Comparison of ENCODE assay signal across 9 mouse cellular contexts in the genomic region with DNA sequence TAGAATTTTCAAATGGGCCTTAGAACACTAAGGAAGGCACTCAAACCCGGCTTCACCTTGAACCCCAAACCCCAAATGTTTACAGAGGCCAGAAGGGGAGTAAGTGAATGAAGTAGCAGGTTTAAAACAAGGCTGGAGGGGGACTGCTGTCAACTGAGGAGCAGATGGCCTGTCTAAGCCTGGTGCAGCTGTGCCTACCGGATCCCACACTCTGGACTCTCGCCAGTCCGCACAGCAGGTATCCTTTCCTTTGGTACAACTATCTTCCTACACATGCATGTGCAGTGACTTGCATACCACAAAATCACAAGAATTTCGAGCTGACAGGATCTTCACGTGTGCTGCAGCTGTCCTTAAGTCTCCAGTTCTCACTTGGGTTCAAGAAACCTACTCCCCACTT. TPM values are rescaled to one million over a fixed set of nuclear protein-coding genes. Genes with fewer than 3 reads are reported as not detected.
A peak's percentile ranks its signal among the peaks of the same experiment; 100 is the strongest.
DNase-seq lines count a peak whose midpoint lies in the region; ATAC-seq and TF ChIP-seq lines count a peak whose summit lies in the region.
"Had no signal": no experiment of that assay in that cellular context is flagged by ENCODE, and none has a peak within 500 bp of the region (broad histone marks: within the 10 kb centered on the region; RNA-seq: fewer than 3 reads in every experiment).

No protein-coding gene starts in this region.

- H3K27me3 ChIP-seq in heart, embryonic 10.5 days (ENCODE audit: insufficient read depth, poor library complexity, severe bottlenecking) = peaks cover 8% of the 10 kb centered on the region
- H3K27me3 ChIP-seq in MEL (ENCODE audit: control insufficient read depth in 1 of 2, insufficient read depth in 2 of 2, low read length in 2 of 2) = no peaks in the 10 kb centered on the region
- H3K27me3 ChIP-seq in hindbrain, embryonic 14.5 days (ENCODE audit: control insufficient read depth, insufficient read depth, low read length) = 0 out of 2 replicates have a peak, but pooled peaks cover 3% of the 10 kb centered on the region
- peaks cover 7% of the 10 kb centered on the region for H3K27me3 ChIP-seq in midbrain, embryonic 11.5 days (ENCODE audit: control insufficient read depth, insufficient read depth, low read length)

- TF ChIP-seq POLR2A in MEL (IDR thresholded peaks at IDR 0.05; ENCODE audit: control insufficient read depth in 1 of 2, insufficient read depth in 1 of 2, low read depth in 1 of 2, low read length in 2 of 2, poor library complexity in 1 of 2) = no peak

- H3K4me2 ChIP-seq in hindbrain, embryonic 14.5 days (replicated peaks) = peak overlapping the region; percentile 73
- peak overlapping the region; percentile 77 for H3K4me2 ChIP-seq in midbrain, embryonic 11.5 days

- no peaks in the 10 kb centered on the region for H3K9me3 ChIP-seq in heart, embryonic 10.5 days
- H3K9me3 ChIP-seq in MEL (replicated peaks; ENCODE audit: insufficient read depth, low read length) = no peaks in the 10 kb centered on the region
- no peaks in the 10 kb centered on the region for H3K9me3 ChIP-seq in hindbrain, embryonic 14.5 days (ENCODE audit: control insufficient read depth, low read length)
- no peaks in the 10 kb centered on the region for H3K9me3 ChIP-seq in midbrain, embryonic 11.5 days (ENCODE audit: control insufficient read depth, low read length)

- no peak for ATAC-seq in hindbrain, embryonic 14.5 days (ENCODE audit: low FRiP score)
- ATAC-seq in midbrain, embryonic 11.5 days (ENCODE audit: low FRiP score) = no peak
- no peak for ATAC-seq in inflammation-experienced regulatory T-cells, adult 6 months

- H3K4me1 ChIP-seq in heart, embryonic 10.5 days = peaks cover 42% of the 10 kb centered on the region
- H3K4me1 ChIP-seq in MEL (ENCODE audit: control insufficient read depth in 1 of 2, insufficient read depth in 2 of 2, low read length in 2 of 2) = peaks cover 12 to 30% of the 10 kb centered on the region in 2 experiments
- peaks cover 33% of the 10 kb centered on the region for H3K4me1 ChIP-seq in hindbrain, embryonic 14.5 days (replicated peaks; ENCODE audit: control insufficient read depth, insufficient read depth, low read length)
- H3K4me1 ChIP-seq in midbrain, embryonic 11.5 days (ENCODE audit: control insufficient read depth, insufficient read depth, low read length) = peaks cover 28% of the 10 kb centered on the region

- peaks cover 16% of the 10 kb centered on the region for H3K79me2 ChIP-seq in MEL (ENCODE audit: control insufficient read depth, insufficient read depth, low read length, poor library complexity)

- no peak for DNase-seq in heart, embryonic 10.5 days (ENCODE audit: low spot score)
- DNase-seq in heart, adult 18-20 months = no peak
- peak; percentile 27 for DNase-seq in MEL (ENCODE audit: low read depth, low spot score)
- no peak for DNase-seq in hindbrain, embryonic 14.5 days (ENCODE audit: low spot score)
- DNase-seq in midbrain, embryonic 11.5 days (ENCODE audit: low spot score, missing footprints) = no peak
- no peak for DNase-seq in layer of hippocampus, postnatal 25 days (ENCODE audit: extremely low spot score in 1 of 2, low spot score in 1 of 2)
- no peak for DNase-seq in gastrocnemius, postnatal 10 days
- DNase-seq: cerebellum, adult 8-10 months had no signal

- no peak for TF ChIP-seq CTCF in MEL (IDR thresholded peaks at IDR 0.05 in 2 of 3, conservative IDR thresholded peaks at IDR 0.05 in 1 of 3; ENCODE audit: control insufficient read depth in 1 of 3, insufficient read depth in 1 of 3, low read depth in 2 of 3, low read length in 3 of 3, poor library complexity in 1 of 3, severe bottlenecking in 1 of 3)

- H3K9ac ChIP-seq in MEL (ENCODE audit: control insufficient read depth, low read depth, low read length, poor library complexity, severe bottlenecking) = peak overlapping the region; percentile 6; the same call in 1 of the 2 replicates
- peak overlapping the region; percentile 71 for H3K9ac ChIP-seq in hindbrain, embryonic 14.5 days
- peak overlapping the region; percentile 94 for H3K9ac ChIP-seq in midbrain, embryonic 11.5 days (ENCODE audit: low read length)

- peaks cover 38% of the 10 kb centered on the region for H3K36me3 ChIP-seq in heart, embryonic 10.5 days
- H3K36me3 ChIP-seq in MEL (ENCODE audit: control insufficient read depth in 1 of 2, insufficient read depth in 2 of 2, low read length in 2 of 2) = peaks cover 2 to 23% of the 10 kb centered on the region in 2 experiments; a peak in 3 of 4 replicates
- H3K36me3 ChIP-seq in hindbrain, embryonic 14.5 days (replicated peaks; ENCODE audit: control insufficient read depth, insufficient read depth) = peaks cover 26% of the 10 kb centered on the region
- peaks cover 5% of the 10 kb centered on the region for H3K36me3 ChIP-seq in midbrain, embryonic 11.5 days (ENCODE audit: control insufficient read depth, insufficient read depth, low read length)

- peak overlapping the region; percentile 77 for H3K4me3 ChIP-seq in heart, embryonic 10.5 days
- no peak overlapping the region for H3K4me3 ChIP-seq in MEL (ENCODE audit: control insufficient read depth in 1 of 2, insufficient read depth in 1 of 2, low read depth in 2 of 2, low read length in 2 of 2)
- no peak overlapping the region for H3K4me3 ChIP-seq in hindbrain, embryonic 14.5 days (replicated peaks; ENCODE audit: low read length)
- H3K4me3 ChIP-seq in midbrain, embryonic 11.5 days (ENCODE audit: low read depth, low read length) = 0 out of 2 replicates have a peak overlapping the region, but pooled peaks have one; percentile 9

- no peak for TF ChIP-seq RAD21 in MEL (IDR thresholded peaks at IDR 0.05; ENCODE audit: low read depth, low read length)

- no peak for TF ChIP-seq EP300 in MEL (IDR thresholded peaks at IDR 0.05; ENCODE audit: low read depth in 1 of 2, low read length in 2 of 2)

- WGBS in heart, embryonic 10.5 days = 80% methylated on average over 6 of the region's 6 CpGs
- 62% methylated on average over 6 of the region's 6 CpGs for WGBS in hindbrain, embryonic 14.5 days
- 78% methylated on average over 6 of the region's 6 CpGs for WGBS in midbrain, embryonic 11.5 days

- no peak overlapping the region for H3K27ac ChIP-seq in heart, embryonic 10.5 days
- H3K27ac ChIP-seq in MEL (ENCODE audit: control insufficient read depth, low read depth, low read length) = no peak overlapping the region
- no peak overlapping the region for H3K27ac ChIP-seq in hindbrain, embryonic 14.5 days
- H3K27ac ChIP-seq in midbrain, embryonic 11.5 days (ENCODE audit: low read depth, low read length) = peak overlapping the region; percentile 6; the same call in 1 of the 2 replicates

RNA-seq across cellular contexts. Expression of a gene that starts 1.6 kb away (rescaled TPM):
- 20.7 and 21.4 TPM in 2 replicates for polyA plus RNA-seq in heart, embryonic 10.5 days (2016; fragmentation: Nextera tagmentation; extraction: Ambion mirVana)
- total RNA-seq in heart, adult 18-20 months (2021) = 1 to 10 TPM; 2.8 TPM
- 16.5 and 17.8 TPM in 2 replicates for total RNA-seq in MEL (2012; rRNA removed)
- 10 to 100 TPM in 1 of 2 experiments, not detected in 1; 38.3 TPM for polyA plus RNA-seq in MEL (2012; ENCODE audit: insufficient read depth in 1 of 2, insufficient read length in 2 of 2, low read depth in 1 of 2, low replicate concordance in 2 of 2, missing spikeins in 1 of 2)
- 11.0 and 12.3 TPM in 2 replicates for polyA plus RNA-seq in hindbrain, embryonic 14.5 days (2014; fragmentation: Nextera tagmentation; extraction: Ambion mirVana)
- 20.0 and 28.3 TPM in 2 replicates for polyA plus RNA-seq in midbrain, embryonic 11.5 days (2014; fragmentation: Nextera tagmentation; extraction: Ambion mirVana)
- 1 to 10 TPM; 7.4 to 9.9 (median 7.5) TPM for polyA plus RNA-seq in inflammation-experienced regulatory T-cells, adult 6 months (2017; shearing (Covaris generic))
- total RNA-seq in layer of hippocampus, postnatal 25 days (2021) = 10 to 100 TPM; 11.2 to 15.6 TPM
- 1 to 10 TPM; 4.7 to 6.6 TPM for total RNA-seq in gastrocnemius, postnatal 10 days (2021)

RNA-seq across cellular contexts. Expression of a gene that starts 1.8 kb away (rescaled TPM):
- polyA plus RNA-seq in heart, embryonic 10.5 days (2016; fragmentation: Nextera tagmentation; extraction: Ambion mirVana) = 155 and 186 TPM in 2 replicates
- 10 to 100 TPM; 48.8 to 49.4 TPM for total RNA-seq in heart, adult 18-20 months (2021)
- 57.6 and 58.6 TPM in 2 replicates for total RNA-seq in MEL (2012; rRNA removed)
- polyA plus RNA-seq in MEL (2012; ENCODE audit: insufficient read depth in 1 of 2, insufficient read length in 2 of 2, low read depth in 1 of 2, low replicate concordance in 2 of 2, missing spikeins in 1 of 2) = 10 to 100 TPM in 1 of 2 experiments, not detected in 1; 89.8 TPM
- 176 and 197 TPM in 2 replicates for polyA plus RNA-seq in hindbrain, embryonic 14.5 days (2014; fragmentation: Nextera tagmentation; extraction: Ambion mirVana)
- 205 and 206 TPM in 2 replicates for polyA plus RNA-seq in midbrain, embryonic 11.5 days (2014; fragmentation: Nextera tagmentation; extraction: Ambion mirVana)
- polyA plus RNA-seq in inflammation-experienced regulatory T-cells, adult 6 months (2017; shearing (Covaris generic)) = 100 to 1,000 TPM; 107 to 109 (median 107) TPM
- total RNA-seq in layer of hippocampus, postnatal 25 days (2021) = 10 to 100 TPM; 63.5 to 68.4 TPM
- total RNA-seq in gastrocnemius, postnatal 10 days (2021) = 10 to 100 TPM; 55.4 to 55.5 TPM

RNA-seq across cellular contexts. Expression of a gene that starts 4.0 kb away (rescaled TPM):
- polyA plus RNA-seq in heart, embryonic 10.5 days (2016; fragmentation: Nextera tagmentation; extraction: Ambion mirVana) = 0.45 and 0.59 TPM in 2 replicates
- under 1 TPM in 1 of 2 experiments, not detected in 1; 0.23 TPM for total RNA-seq in heart, adult 18-20 months (2021)
- 3.0 and 3.8 TPM in 2 replicates for total RNA-seq in MEL (2012; rRNA removed)
- 1 to 10 TPM in 1 of 2 experiments, not detected in 1; 6.2 TPM for polyA plus RNA-seq in MEL (2012; ENCODE audit: insufficient read depth in 1 of 2, insufficient read length in 2 of 2, low read depth in 1 of 2, low replicate concordance in 2 of 2, missing spikeins in 1 of 2)
- 4.3 and 4.7 TPM in 2 replicates for polyA plus RNA-seq in hindbrain, embryonic 14.5 days (2014; fragmentation: Nextera tagmentation; extraction: Ambion mirVana)
- 1.8 and 2.9 TPM in 2 replicates for polyA plus RNA-seq in midbrain, embryonic 11.5 days (2014; fragmentation: Nextera tagmentation; extraction: Ambion mirVana)
- 1 to 10 TPM in 1 of 3 experiments, under 1 TPM in 2; 0.34 to 2.0 (median 0.99) TPM for polyA plus RNA-seq in inflammation-experienced regulatory T-cells, adult 6 months (2017; shearing (Covaris generic))
- total RNA-seq in layer of hippocampus, postnatal 25 days (2021) = 10 to 100 TPM; 23.3 to 24.4 TPM
- total RNA-seq in gastrocnemius, postnatal 10 days (2021) = under 1 TPM; 0.42 to 0.93 TPM

RNA-seq across cellular contexts. Expression of a gene that starts 18.3 kb away (rescaled TPM):
- polyA plus RNA-seq in heart, embryonic 10.5 days (2016; fragmentation: Nextera tagmentation; extraction: Ambion mirVana) = 6.4 and 9.8 TPM in 2 replicates
- total RNA-seq in heart, adult 18-20 months (2021) = under 1 TPM; 0.41 to 0.57 TPM
- 6.4 and 11.5 TPM in 2 replicates for total RNA-seq in MEL (2012; rRNA removed)
- 10 to 100 TPM in 1 of 2 experiments, not detected in 1; 12.4 TPM for polyA plus RNA-seq in MEL (2012; ENCODE audit: insufficient read depth in 1 of 2, insufficient read length in 2 of 2, low read depth in 1 of 2, low replicate concordance in 2 of 2, missing spikeins in 1 of 2)
- polyA plus RNA-seq in hindbrain, embryonic 14.5 days (2014; fragmentation: Nextera tagmentation; extraction: Ambion mirVana) = 224 and 231 TPM in 2 replicates
- 29.6 and 30.4 TPM in 2 replicates for polyA plus RNA-seq in midbrain, embryonic 11.5 days (2014; fragmentation: Nextera tagmentation; extraction: Ambion mirVana)
- 1 to 10 TPM; 2.5 to 5.9 (median 4.8) TPM for polyA plus RNA-seq in inflammation-experienced regulatory T-cells, adult 6 months (2017; shearing (Covaris generic))
- total RNA-seq in layer of hippocampus, postnatal 25 days (2021) = 100 to 1,000 TPM; 103 to 110 TPM
- 1 to 10 TPM in 1 of 2 experiments, under 1 TPM in 1; 0.85 to 2.1 TPM for total RNA-seq in gastrocnemius, postnatal 10 days (2021)

RNA-seq across cellular contexts. Expression of a gene that starts 47.2 kb away (rescaled TPM):
- 15.8 and 26.5 TPM in 2 replicates for polyA plus RNA-seq in heart, embryonic 10.5 days (2016; fragmentation: Nextera tagmentation; extraction: Ambion mirVana)
- total RNA-seq in heart, adult 18-20 months (2021) = 10 to 100 TPM; 16.2 to 26.3 TPM
- total RNA-seq in MEL (2012; rRNA removed) = 37.3 and 65.8 TPM in 2 replicates
- polyA plus RNA-seq in MEL (2012; ENCODE audit: insufficient read depth in 1 of 2, insufficient read length in 2 of 2, low read depth in 1 of 2, low replicate concordance in 2 of 2, missing spikeins in 1 of 2) = 10 to 100 TPM in 1 of 2 experiments, not detected in 1; 84.9 TPM
- polyA plus RNA-seq in hindbrain, embryonic 14.5 days (2014; fragmentation: Nextera tagmentation; extraction: Ambion mirVana) = 67.5 and 76.6 TPM in 2 replicates
- 38.2 and 39.4 TPM in 2 replicates for polyA plus RNA-seq in midbrain, embryonic 11.5 days (2014; fragmentation: Nextera tagmentation; extraction: Ambion mirVana)
- 10 to 100 TPM; 30.0 to 68.3 (median 60.9) TPM for polyA plus RNA-seq in inflammation-experienced regulatory T-cells, adult 6 months (2017; shearing (Covaris generic))
- total RNA-seq in layer of hippocampus, postnatal 25 days (2021) = 100 to 1,000 TPM; 504 to 538 TPM
- 10 to 100 TPM; 39.0 to 59.5 TPM for total RNA-seq in gastrocnemius, postnatal 10 days (2021)

Comparison
In these comparisons a context has a peak if more than half of its experiments do, and no peak if none do; other contexts are left out.
1. H3K4me3 ChIP-seq: peak in heart, embryonic 10.5 days (single experiment) and midbrain, embryonic 11.5 days (single experiment); none in MEL (0 of 2) and hindbrain, embryonic 14.5 days (single experiment).
2. H3K9ac ChIP-seq: peak in every context shown above with its lines; median percentile 94 in midbrain, embryonic 11.5 days; 71 in hindbrain, embryonic 14.5 days; 6 in MEL.